Mouse (Mus musculus) spleen, adult 18-20 months (tissue): ENCODE data around the gene Otud1.

Experiments used
- DNase-seq, 2 experiments: peaks; one replicate each; pipeline ENCODE4 v3.0.0; 2022; ENCODE audit warnings: mixed read lengths in 2 of 2

Gene Otud1

GRCm38 (mm10) chr2:19682997-19683396, 25.4 kb downstream of the Otud1 start:
- peak; percentile 16 to 61 for DNase-seq

- DNase-seq = no peak
Measured at GRCm38 (mm10) chr2:19685489-19686147, 28.1 kb downstream of the Otud1 start.

- DNase-seq = no peak
Measured at GRCm38 (mm10) chr2:19690094-19690493, 32.5 kb downstream of the Otud1 start.

GRCm38 (mm10) chr2:19699573-19700295, 42.2 kb downstream of the Otud1 start:
- no peak for DNase-seq

- no peak for DNase-seq
Measured at GRCm38 (mm10) chr2:19701386-19701785, 43.8 kb downstream of the Otud1 start.

GRCm38 (mm10) chr2:19703020-19703613, 45.6 kb downstream of the Otud1 start:
- no peak for DNase-seq

- DNase-seq = no peak
Measured at GRCm38 (mm10) chr2:19703670-19704069, 46.1 kb downstream of the Otud1 start.

- no peak for DNase-seq
Measured at GRCm38 (mm10) chr2:19704272-19704671, 46.7 kb downstream of the Otud1 start.

GRCm38 (mm10) chr2:19706886-19707285, 49.3 kb downstream of the Otud1 start:
- no peak for DNase-seq
